Mouse (Mus musculus): ENCODE results near the gene Recql5. TPM values are rescaled to one million over a fixed set of nuclear protein-coding genes. Genes with fewer than 3 reads are reported as not detected.

Recql5 gene
- polyA plus RNA-seq, 1 experiment from 2014 or later: 8.1 TPM

GRCm38 (mm10) chr11:115959018-115959417, 25.7 kb upstream of the Recql5 start:
- Histone ChIP-seq H3K9ac (no peak overlapping the region), H3K4me2 (no peak overlapping the region), H3K27ac (replicated peaks) (no peak overlapping the region), H3K36me3 (replicated peaks) (peaks cover 70% of the 10 kb centered on the region), H3K4me1 (replicated peaks) (peaks cover 12% of the 10 kb centered on the region), H3K4me3 (replicated peaks) (no peak overlapping the region), H3K27me3 (no peaks in the 10 kb centered on the region), H3K9me3 (replicated peaks) (no peaks in the 10 kb centered on the region)
- no peak for ATAC-seq (ENCODE audit: insufficient read depth)
- WGBS (ENCODE audit: insufficient replicate concordance): 93% methylated on average over 9 of the region's 9 CpGs

- H3K9me3 ChIP-seq (replicated peaks): no peaks in the 10 kb centered on the region
- H3K27me3 ChIP-seq: no peaks in the 10 kb centered on the region
- H3K9ac ChIP-seq: no peak overlapping the region
- no peak for ATAC-seq (ENCODE audit: insufficient read depth)
- WGBS (ENCODE audit: insufficient replicate concordance): 80% methylated on average over 7 of the region's 7 CpGs
- H3K4me2 ChIP-seq: no peak overlapping the region
- H3K4me1 ChIP-seq (replicated peaks): peaks cover 7% of the 10 kb centered on the region; the same call in 1 of the 2 replicates
- H3K36me3 ChIP-seq (replicated peaks): peaks cover 71% of the 10 kb centered on the region
- no peak overlapping the region for H3K27ac ChIP-seq (replicated peaks)
- no peak overlapping the region for H3K4me3 ChIP-seq (replicated peaks)
Observed at GRCm38 (mm10) chr11:115957971-115958370, 24.7 kb upstream of the Recql5 start.

- peaks cover 70% of the 10 kb centered on the region for H3K36me3 ChIP-seq (replicated peaks)
Observed at GRCm38 (mm10) chr11:115956453-115956852, 23.2 kb upstream of the Recql5 start.

GRCm38 (mm10) chr11:115955195-115955858, 22.1 kb upstream of the Recql5 start:
- Histone ChIP-seq H3K27ac (replicated peaks) (no peak overlapping the region), H3K4me1 (replicated peaks) (peaks cover 7% of the 10 kb centered on the region; the same call in 1 of the 2 replicates), H3K27me3 (no peaks in the 10 kb centered on the region), H3K9me3 (replicated peaks) (no peaks in the 10 kb centered on the region), H3K36me3 (replicated peaks) (peaks cover 68% of the 10 kb centered on the region), H3K4me3 (replicated peaks) (no peak overlapping the region), H3K9ac (no peak overlapping the region), H3K4me2 (no peak overlapping the region)
- WGBS (ENCODE audit: insufficient replicate concordance): 69% methylated on average over 10 of the region's 10 CpGs
- no peak for ATAC-seq (ENCODE audit: insufficient read depth)

More at GRCm38 (mm10) chr11:115956453-115956852, 23.2 kb upstream of the Recql5 start:
- Histone ChIP-seq H3K27me3 (no peaks in the 10 kb centered on the region), H3K9me3 (replicated peaks) (no peaks in the 10 kb centered on the region), H3K4me3 (replicated peaks) (no peak overlapping the region), H3K9ac (no peak overlapping the region), H3K27ac (replicated peaks) (no peak overlapping the region), H3K4me2 (no peak overlapping the region), H3K4me1 (replicated peaks) (peaks cover 7% of the 10 kb centered on the region; the same call in 1 of the 2 replicates)
- 78% methylated on average over 4 of the region's 4 CpGs for WGBS (ENCODE audit: insufficient replicate concordance)
- ATAC-seq (ENCODE audit: insufficient read depth): no peak

GRCm38 (mm10) chr11:115954712-115955111, 21.4 kb upstream of the Recql5 start:
- H3K4me1 ChIP-seq (replicated peaks): peaks cover 7% of the 10 kb centered on the region; the same call in 1 of the 2 replicates
- H3K27me3 ChIP-seq: no peaks in the 10 kb centered on the region
- no peak overlapping the region for H3K4me3 ChIP-seq (replicated peaks)
- no peak for ATAC-seq (ENCODE audit: insufficient read depth)
- 74% methylated on average over 5 of the region's 5 CpGs for WGBS (ENCODE audit: insufficient replicate concordance)
- no peak overlapping the region for H3K27ac ChIP-seq (replicated peaks)
- no peaks in the 10 kb centered on the region for H3K9me3 ChIP-seq (replicated peaks)
- H3K9ac ChIP-seq: no peak overlapping the region
- H3K36me3 ChIP-seq (replicated peaks): peaks cover 62% of the 10 kb centered on the region
- H3K4me2 ChIP-seq: no peak overlapping the region

GRCm38 (mm10) chr11:115950719-115951118, 17.4 kb upstream of the Recql5 start:
- 88% methylated on average over 2 of the region's 2 CpGs for WGBS (ENCODE audit: insufficient replicate concordance)
- ATAC-seq (ENCODE audit: insufficient read depth): no peak

GRCm38 (mm10) chr11:115948316-115948715, 15.0 kb upstream of the Recql5 start:
- H3K27me3 ChIP-seq: no peaks in the 10 kb centered on the region
- no peak overlapping the region for H3K9ac ChIP-seq
- H3K27ac ChIP-seq (replicated peaks): no peak overlapping the region
- no peak overlapping the region for H3K4me3 ChIP-seq (replicated peaks)
- H3K36me3 ChIP-seq (replicated peaks): peaks cover 59% of the 10 kb centered on the region
- no peak overlapping the region for H3K4me2 ChIP-seq
- H3K9me3 ChIP-seq (replicated peaks): no peaks in the 10 kb centered on the region
- 89% methylated on average over 9 of the region's 9 CpGs for WGBS (ENCODE audit: insufficient replicate concordance)
- ATAC-seq (ENCODE audit: insufficient read depth): no peak
- H3K4me1 ChIP-seq (replicated peaks): no peaks in the 10 kb centered on the region

More at GRCm38 (mm10) chr11:115950719-115951118, 17.4 kb upstream of the Recql5 start:
- peaks cover 7% of the 10 kb centered on the region; the same call in 1 of the 2 replicates for H3K4me1 ChIP-seq (replicated peaks)
- H3K36me3 ChIP-seq (replicated peaks): peaks cover 73% of the 10 kb centered on the region
- H3K27ac ChIP-seq (replicated peaks): no peak overlapping the region
- no peak overlapping the region for H3K4me3 ChIP-seq (replicated peaks)
- H3K9me3 ChIP-seq (replicated peaks): no peaks in the 10 kb centered on the region
- no peaks in the 10 kb centered on the region for H3K27me3 ChIP-seq
- H3K9ac ChIP-seq: no peak overlapping the region
- H3K4me2 ChIP-seq: no peak overlapping the region

GRCm38 (mm10) chr11:115946221-115946828, 13.0 kb upstream of the Recql5 start:
- Histone ChIP-seq H3K4me1 (replicated peaks) (no peaks in the 10 kb centered on the region), H3K9me3 (replicated peaks) (no peaks in the 10 kb centered on the region), H3K9ac (no peak overlapping the region), H3K4me2 (no peak overlapping the region), H3K4me3 (replicated peaks) (no peak overlapping the region), H3K36me3 (replicated peaks) (peaks cover 57% of the 10 kb centered on the region), H3K27me3 (no peaks in the 10 kb centered on the region), H3K27ac (replicated peaks) (no peak overlapping the region)
- no peak for ATAC-seq (ENCODE audit: insufficient read depth)
- WGBS (ENCODE audit: insufficient replicate concordance): 84% methylated on average over 9 of the region's 9 CpGs

- H3K36me3 ChIP-seq (replicated peaks): peaks cover 58% of the 10 kb centered on the region
- no peak overlapping the region for H3K27ac ChIP-seq (replicated peaks)
- ATAC-seq (ENCODE audit: insufficient read depth): no peak
Observed at GRCm38 (mm10) chr11:115945247-115945646, 12.0 kb upstream of the Recql5 start.

GRCm38 (mm10) chr11:115941980-115942379, 8.7 kb upstream of the Recql5 start:
- Histone ChIP-seq H3K9me3 (replicated peaks) (no peaks in the 10 kb centered on the region), H3K4me1 (replicated peaks) (peaks cover 3% of the 10 kb centered on the region; the same call in 1 of the 2 replicates), H3K36me3 (replicated peaks) (peaks cover 69% of the 10 kb centered on the region), H3K27ac (replicated peaks) (no peak overlapping the region), H3K4me3 (replicated peaks) (no peak overlapping the region), H3K4me2 (no peak overlapping the region), H3K27me3 (no peaks in the 10 kb centered on the region), H3K9ac (no peak overlapping the region)
- no peak for ATAC-seq (ENCODE audit: insufficient read depth)
- 83% methylated on average over 7 of the region's 7 CpGs for WGBS (ENCODE audit: insufficient replicate concordance)

More at GRCm38 (mm10) chr11:115945247-115945646, 12.0 kb upstream of the Recql5 start:
- Histone ChIP-seq H3K27me3 (no peaks in the 10 kb centered on the region), H3K4me3 (replicated peaks) (no peak overlapping the region), H3K9ac (no peak overlapping the region), H3K4me2 (no peak overlapping the region), H3K4me1 (replicated peaks) (no peaks in the 10 kb centered on the region), H3K9me3 (replicated peaks) (no peaks in the 10 kb centered on the region)
- 82% methylated on average over 8 of the region's 8 CpGs for WGBS (ENCODE audit: insufficient replicate concordance)

- H3K36me3 ChIP-seq (replicated peaks): peaks cover 70% of the 10 kb centered on the region
- 14% methylated on average over 6 of the region's 6 CpGs for WGBS (ENCODE audit: insufficient replicate concordance)
- H3K4me1 ChIP-seq (replicated peaks): peaks cover 6% of the 10 kb centered on the region
- no peak overlapping the region for H3K9ac ChIP-seq
- no peak overlapping the region for H3K4me2 ChIP-seq
- 0 out of 2 replicates have a peak overlapping the region, but pooled peaks have one; percentile 19 for H3K27ac ChIP-seq (replicated peaks)
- no peaks in the 10 kb centered on the region for H3K27me3 ChIP-seq
- no peaks in the 10 kb centered on the region for H3K9me3 ChIP-seq (replicated peaks)
- no peak overlapping the region for H3K4me3 ChIP-seq (replicated peaks)
- peak; percentile 22; the same call in 1 of the 2 replicates for ATAC-seq (ENCODE audit: insufficient read depth)
Observed at GRCm38 (mm10) chr11:115939690-115940329, 6.5 kb upstream of the Recql5 start.

All from liver, embryonic 15.5 days (tissue).